Mouse (Mus musculus) hindbrain, embryonic 13.5 days (tissue): ENCODE results near the gene Wwox. TPM values are rescaled to one million over a fixed set of nuclear protein-coding genes. Genes with fewer than 3 reads are reported as not detected.

Experiments
- ATAC-seq: fragments of 200-750 bp; cut with Nextera tagmentation; 2 replicates; pipeline ENCODE4 v1.8.0; 2017; ENCODE audit warnings: moderate TSS enrichment; ENCODE audit not compliant: low FRiP score
- H3K27ac ChIP-seq: fragments of 300-500 bp; sonication (generic); 2 replicates; pipeline ENCODE4 v1.5.1; 2015; ENCODE audit warnings: inconsistent platforms, mild to moderate bottlenecking, moderate library complexity
- H3K27me3 ChIP-seq: fragments of 300-500 bp; sonication (generic); 2 replicates; pipeline ENCODE4 v1.6.1; 2015; ENCODE audit warnings: mild to moderate bottlenecking, inconsistent platforms
- H3K36me3 ChIP-seq: fragments of 300-500 bp; sonication (generic); 2 replicates; pipeline ENCODE4 v1.6.1; 2015; ENCODE audit warnings: mild to moderate bottlenecking, inconsistent platforms
- H3K4me1 ChIP-seq: fragments of 300-500 bp; sonication (generic); replicated peaks from 2 replicates; pipeline ENCODE4 v1.6.1; 2015; ENCODE audit warnings: inconsistent platforms
- H3K4me2 ChIP-seq: fragments of 300-500 bp; sonication (generic); 2 replicates; pipeline ENCODE4 v1.6.1; 2015; ENCODE audit warnings: inconsistent platforms, mild to moderate bottlenecking, moderate library complexity
- H3K4me3 ChIP-seq: fragments of 300-500 bp; sonication (generic); 2 replicates; pipeline ENCODE4 v1.5.1; 2015; ENCODE audit warnings: mild to moderate bottlenecking, inconsistent platforms
- H3K9ac ChIP-seq: fragments of 300-500 bp; sonication (generic); 2 replicates; pipeline ENCODE4 v1.6.1; 2015; ENCODE audit warnings: mild to moderate bottlenecking, inconsistent platforms
- H3K9me3 ChIP-seq: fragments of 300-500 bp; sonication (generic); 2 replicates; pipeline ENCODE4 v1.6.1; 2016; ENCODE audit warnings: inconsistent platforms
- WGBS: fragments of 180-500 bp; shearing (Covaris S2); methylation state at CpG from one replicate; pipeline ENCODE4 v1.1.7; 2015; 5-methylcytosine and 5-hydroxymethylcytosine counted together
- polyA plus RNA-seq: library from polyadenylated mRNA; unstranded; fragments of >200 nt; fragmentation: Nextera tagmentation; extraction: Ambion mirVana; gene quantifications from 2 replicates; pipeline ENCODE4 v1.2.1, GENCODE M21; 2015

Gene Wwox
- polyA plus RNA-seq, 1 experiment from 2014 or later, result 13.8 TPM

GRCm38 (mm10) chr8:114554966-114555365 lies 115.5 kb downstream of the Wwox start:
- WGBS, result 78% methylated on average over 15 of the region's 15 CpGs
- no peak overlapping the region for H3K4me2 ChIP-seq
- no peak for ATAC-seq

DNA sequence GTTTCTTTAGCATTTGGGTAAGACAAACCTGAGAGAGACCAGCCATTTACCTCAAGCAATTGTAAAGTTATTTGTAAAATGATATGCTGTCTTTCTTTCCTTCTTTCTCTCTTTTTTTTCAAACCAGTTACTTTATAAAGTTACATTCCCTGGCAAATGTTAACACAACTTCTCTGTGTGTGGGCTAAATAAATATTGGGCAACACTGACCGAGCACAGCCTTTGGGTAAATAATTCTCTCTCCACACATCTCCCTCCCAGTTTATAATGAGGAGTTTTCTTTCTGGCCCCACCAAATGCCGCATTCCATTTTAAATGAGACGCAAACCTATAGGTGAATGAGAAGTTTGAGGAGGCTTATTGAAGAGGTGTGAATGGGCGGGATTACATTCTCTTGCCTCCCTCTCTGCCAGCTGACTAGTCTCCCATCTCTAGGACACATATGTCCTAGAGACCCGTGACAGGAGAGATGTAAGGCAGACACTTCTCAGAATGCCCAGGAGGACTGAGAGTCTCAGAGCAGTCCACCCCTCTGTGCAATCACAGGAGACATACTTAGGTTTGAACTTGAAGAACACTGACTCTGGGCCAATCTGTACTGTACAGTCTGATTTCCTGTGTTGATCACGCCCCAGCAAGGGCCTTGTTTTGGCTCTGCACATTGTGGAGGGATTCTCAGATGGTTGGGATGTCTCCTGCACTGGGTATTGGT lies 116.2 kb downstream of the Wwox start:
- ATAC-seq, result no peak
- 92% methylated on average over 6 of the region's 6 CpGs for WGBS
- H3K9me3 ChIP-seq, result no peaks in the 10 kb centered on the region

More at GRCm38 (mm10) chr8:114554966-114555365, 115.5 kb downstream of the Wwox start:
- no peaks in the 10 kb centered on the region for H3K36me3 ChIP-seq
- H3K27me3 ChIP-seq, result 0 out of 2 replicates have a peak, but pooled peaks cover 2% of the 10 kb centered on the region
- H3K9me3 ChIP-seq, result no peaks in the 10 kb centered on the region
- no peak overlapping the region for H3K4me3 ChIP-seq
- H3K4me1 ChIP-seq, result peaks cover 10% of the 10 kb centered on the region
- H3K9ac ChIP-seq, result no peak overlapping the region
- H3K27ac ChIP-seq, result no peak overlapping the region

DNA sequence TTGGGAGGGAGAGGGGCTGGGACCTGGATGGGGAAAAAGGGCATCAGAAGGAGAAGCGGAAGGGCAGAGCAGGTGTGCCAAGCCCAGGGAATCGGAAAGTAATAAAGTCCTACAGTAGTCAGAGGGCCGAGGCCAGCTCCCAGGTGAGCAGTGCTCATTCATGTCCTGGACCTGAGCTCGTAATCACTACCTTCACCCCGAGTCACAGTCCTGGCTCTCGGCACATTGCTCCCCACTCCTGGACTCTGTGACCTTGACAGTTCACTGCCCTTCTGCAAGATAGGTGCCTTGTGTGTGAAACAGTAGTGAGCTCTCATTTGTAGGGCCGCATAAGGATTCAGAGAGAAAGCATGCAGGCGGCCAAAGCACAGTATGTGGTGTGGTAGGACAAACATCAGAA lies 121.7 kb downstream of the Wwox start:
- Histone ChIP-seq H3K9ac (no peak overlapping the region), H3K27me3 (no peaks in the 10 kb centered on the region), H3K27ac (no peak overlapping the region), H3K36me3 (no peaks in the 10 kb centered on the region), H3K9me3 (no peaks in the 10 kb centered on the region), H3K4me3 (no peak overlapping the region), H3K4me1 (peaks cover 23% of the 10 kb centered on the region), H3K4me2 (no peak overlapping the region)
- WGBS, result 85% methylated on average over 8 of the region's 8 CpGs
- ATAC-seq, result no peak

More for the DNA sequence above, 116.2 kb downstream of the Wwox start:
- no peaks in the 10 kb centered on the region for H3K36me3 ChIP-seq
- H3K9ac ChIP-seq, result no peak overlapping the region
- H3K4me2 ChIP-seq, result no peak overlapping the region
- H3K27me3 ChIP-seq, result 0 out of 2 replicates have a peak, but pooled peaks cover 2% of the 10 kb centered on the region
- H3K27ac ChIP-seq, result no peak overlapping the region
- no peak overlapping the region for H3K4me3 ChIP-seq
- H3K4me1 ChIP-seq, result peaks cover 10% of the 10 kb centered on the region

GRCm38 (mm10) chr8:114562486-114562885 lies 123.0 kb downstream of the Wwox start:
- WGBS, result 59% methylated on average over 13 of the region's 13 CpGs
- ATAC-seq, result no peak
- Histone ChIP-seq H3K27me3 (0 out of 2 replicates have a peak, but pooled peaks cover 4% of the 10 kb centered on the region), H3K9ac (no peak overlapping the region), H3K36me3 (no peaks in the 10 kb centered on the region), H3K27ac (no peak overlapping the region), H3K4me3 (no peak overlapping the region), H3K4me1 (peaks cover 23% of the 10 kb centered on the region), H3K9me3 (no peaks in the 10 kb centered on the region), H3K4me2 (no peak overlapping the region)

DNA sequence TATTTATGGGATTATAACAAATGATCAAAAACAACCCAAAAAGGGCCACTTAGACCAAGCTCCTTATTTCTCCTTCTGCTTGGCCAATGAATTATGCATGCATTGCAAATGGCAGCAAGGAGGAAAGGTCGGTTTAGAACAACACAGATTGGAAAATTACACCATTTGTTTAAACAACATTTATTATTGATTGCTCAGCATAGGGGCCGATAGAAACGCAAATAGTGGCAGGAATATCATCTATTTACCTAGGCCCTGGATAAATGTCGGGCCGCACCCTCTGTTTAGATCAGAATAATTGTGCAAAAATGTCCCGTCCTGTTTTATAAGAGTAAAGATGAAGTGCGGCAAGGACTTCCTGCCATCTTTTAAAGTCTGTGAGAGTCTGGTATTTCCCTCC lies 123.9 kb downstream of the Wwox start:
- no peak overlapping the region for H3K27ac ChIP-seq
- no peaks in the 10 kb centered on the region for H3K9me3 ChIP-seq
- 72% methylated on average over 7 of the region's 7 CpGs for WGBS
- no peak for ATAC-seq
- 0 out of 2 replicates have a peak, but pooled peaks cover 4% of the 10 kb centered on the region for H3K27me3 ChIP-seq
- peaks cover 23% of the 10 kb centered on the region for H3K4me1 ChIP-seq
- no peak overlapping the region for H3K4me3 ChIP-seq
- no peaks in the 10 kb centered on the region for H3K36me3 ChIP-seq
- no peak overlapping the region for H3K9ac ChIP-seq
- no peak overlapping the region for H3K4me2 ChIP-seq

- Histone ChIP-seq H3K4me2 (no peak overlapping the region), H3K9ac (no peak overlapping the region), H3K27ac (no peak overlapping the region), H3K36me3 (no peaks in the 10 kb centered on the region), H3K4me1 (peaks cover 22% of the 10 kb centered on the region), H3K27me3 (0 out of 2 replicates have a peak, but pooled peaks cover 4% of the 10 kb centered on the region), H3K4me3 (no peak overlapping the region), H3K9me3 (no peaks in the 10 kb centered on the region)
- WGBS, result 46% methylated on average over 6 of the region's 6 CpGs
- no peak for ATAC-seq
Observed at GRCm38 (mm10) chr8:114564036-114564435, 124.6 kb downstream of the Wwox start.

GRCm38 (mm10) chr8:114568531-114569166 lies 129.2 kb downstream of the Wwox start:
- no peak overlapping the region for H3K9ac ChIP-seq
- H3K4me2 ChIP-seq, result no peak overlapping the region
- 91% methylated on average over 16 of the region's 16 CpGs for WGBS
- H3K4me3 ChIP-seq, result no peak overlapping the region
- 0 out of 2 replicates have a peak, but pooled peaks cover 6% of the 10 kb centered on the region for H3K4me1 ChIP-seq
- H3K27ac ChIP-seq, result no peak overlapping the region
- no peaks in the 10 kb centered on the region for H3K9me3 ChIP-seq
- no peak for ATAC-seq
- no peaks in the 10 kb centered on the region for H3K36me3 ChIP-seq
- 0 out of 2 replicates have a peak, but pooled peaks cover 4% of the 10 kb centered on the region for H3K27me3 ChIP-seq

DNA sequence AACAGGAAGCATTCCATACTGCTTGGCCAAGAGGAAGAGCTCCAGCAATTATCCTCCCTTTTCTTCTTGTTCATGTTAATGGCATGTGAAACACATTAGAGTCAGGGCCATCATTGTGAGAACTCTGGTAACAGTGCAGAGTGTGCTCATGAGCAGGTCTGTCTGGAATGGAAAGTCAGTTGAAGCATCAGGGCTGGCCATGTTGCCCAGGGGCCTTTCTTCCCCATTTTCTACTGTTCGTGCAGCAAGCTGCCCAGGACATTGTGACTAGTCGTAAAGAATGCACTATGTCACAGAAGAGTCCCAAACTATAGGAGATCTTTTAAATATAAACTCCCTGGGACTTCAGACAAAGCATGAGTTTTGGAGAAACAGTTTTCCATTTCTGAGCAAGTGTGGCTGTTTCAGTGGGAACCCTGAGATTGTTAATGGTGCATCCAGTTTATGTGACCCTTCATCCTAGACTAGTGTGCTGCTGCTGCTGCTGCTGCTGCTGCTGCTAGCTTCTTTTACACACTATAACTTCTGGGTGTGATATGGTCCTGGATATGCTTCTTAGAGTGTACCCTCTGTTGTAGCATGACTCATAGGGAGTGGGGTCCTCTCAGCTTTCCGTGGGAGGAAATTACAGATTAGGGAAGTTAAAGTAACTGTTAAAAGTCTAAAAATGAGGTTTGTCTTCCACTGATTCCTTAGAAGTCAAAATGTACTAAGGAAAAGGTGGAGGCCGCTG lies 133.7 kb downstream of the Wwox start:
- Histone ChIP-seq H3K9ac (no peak overlapping the region), H3K4me1 (0 out of 2 replicates have a peak, but pooled peaks cover 4% of the 10 kb centered on the region), H3K9me3 (no peaks in the 10 kb centered on the region), H3K36me3 (no peaks in the 10 kb centered on the region), H3K27me3 (no peaks in the 10 kb centered on the region), H3K27ac (no peak overlapping the region), H3K4me2 (no peak overlapping the region), H3K4me3 (no peak overlapping the region)
- WGBS, result 88% methylated on average over 4 of the region's 4 CpGs
- no peak for ATAC-seq

DNA sequence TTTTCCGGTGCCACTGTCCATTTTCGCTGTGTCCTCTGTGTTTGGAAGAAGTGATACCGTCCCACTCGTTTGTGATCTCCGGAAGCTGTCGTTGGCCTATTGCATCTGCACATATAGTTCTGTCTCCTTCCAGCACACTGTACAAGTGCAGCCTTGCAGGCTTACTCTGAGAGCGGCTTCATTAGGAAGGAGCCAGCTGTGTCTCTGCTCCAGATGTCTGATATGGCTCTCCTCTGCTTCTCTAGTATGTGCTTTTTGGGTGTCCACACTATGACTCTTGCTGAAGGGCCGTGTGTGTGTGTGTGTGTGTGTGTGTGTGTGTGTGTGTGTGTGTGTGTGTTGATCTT lies 134.3 kb downstream of the Wwox start:
- Histone ChIP-seq H3K4me3 (no peak overlapping the region), H3K9ac (no peak overlapping the region), H3K27ac (no peak overlapping the region), H3K36me3 (no peaks in the 10 kb centered on the region), H3K9me3 (no peaks in the 10 kb centered on the region), H3K4me1 (0 out of 2 replicates have a peak, but pooled peaks cover 4% of the 10 kb centered on the region), H3K4me2 (no peak overlapping the region), H3K27me3 (no peaks in the 10 kb centered on the region)
- 88% methylated on average over 8 of the region's 8 CpGs for WGBS
- no peak for ATAC-seq

GRCm38 (mm10) chr8:114579292-114579691 lies 139.8 kb downstream of the Wwox start:
- H3K4me1 ChIP-seq, result no peaks in the 10 kb centered on the region; the same call in 1 of the 2 replicates
- H3K27ac ChIP-seq, result no peak overlapping the region
- WGBS, result 84% methylated on average over 10 of the region's 10 CpGs
- H3K4me2 ChIP-seq, result no peak overlapping the region
- H3K9ac ChIP-seq, result no peak overlapping the region
- H3K9me3 ChIP-seq, result no peaks in the 10 kb centered on the region
- no peak overlapping the region for H3K4me3 ChIP-seq
- no peaks in the 10 kb centered on the region for H3K36me3 ChIP-seq
- ATAC-seq, result no peak
- H3K27me3 ChIP-seq, result no peaks in the 10 kb centered on the region

DNA sequence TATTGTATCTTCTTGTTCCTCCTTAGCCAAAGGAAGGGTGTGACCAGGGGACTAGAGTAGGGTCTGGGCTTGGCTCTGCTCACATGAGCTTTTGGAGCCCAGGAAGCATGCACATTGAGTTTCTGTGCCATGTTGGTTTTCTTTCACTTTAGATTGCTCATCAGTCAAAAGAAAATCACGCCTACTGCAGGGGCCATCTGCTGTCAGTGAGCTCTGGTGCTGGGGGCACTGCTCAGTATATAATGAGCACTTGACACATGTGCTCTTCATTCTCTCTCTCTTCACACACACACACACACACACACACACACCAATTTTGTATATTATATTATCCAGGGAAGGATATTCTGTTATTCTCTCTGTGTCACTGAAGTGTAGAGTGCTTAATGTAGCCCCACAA lies 141.2 kb downstream of the Wwox start:
- no peak overlapping the region for H3K9ac ChIP-seq
- no peaks in the 10 kb centered on the region; the same call in 1 of the 2 replicates for H3K4me1 ChIP-seq
- no peak for ATAC-seq
- WGBS, result 39% methylated on average over 1 of the region's 1 CpGs
- no peak overlapping the region for H3K4me2 ChIP-seq
- H3K27me3 ChIP-seq, result no peaks in the 10 kb centered on the region
- H3K9me3 ChIP-seq, result no peaks in the 10 kb centered on the region
- no peaks in the 10 kb centered on the region for H3K36me3 ChIP-seq
- no peak overlapping the region for H3K4me3 ChIP-seq
- H3K27ac ChIP-seq, result no peak overlapping the region

- Histone ChIP-seq H3K36me3 (no peaks in the 10 kb centered on the region), H3K27me3 (0 out of 2 replicates have a peak, but pooled peaks cover 7% of the 10 kb centered on the region), H3K9ac (no peak overlapping the region), H3K27ac (peak overlapping the region; percentile 18; the same call in 1 of the 2 replicates), H3K4me2 (no peak overlapping the region), H3K9me3 (no peaks in the 10 kb centered on the region), H3K4me1 (peaks cover 45% of the 10 kb centered on the region), H3K4me3 (no peak overlapping the region)
- WGBS, result 44% methylated on average over 12 of the region's 12 CpGs
- ATAC-seq, result no peak
Observed at GRCm38 (mm10) chr8:114590336-114590867, 150.9 kb downstream of the Wwox start.
